Mouse (Mus musculus) megakaryocyte-erythroid progenitor cell, adult 5-6 weeks (primary cell): ENCODE measurements around the gene Cdkn2c. TPM values are rescaled to one million over a fixed set of nuclear protein-coding genes. Genes with fewer than 3 reads are reported as not detected.
A peak's percentile ranks its signal among the peaks of the same experiment; 100 is the strongest.

ENCODE experiments used
- ATAC-seq: replicated peaks from 2 replicates; pipeline ENCODE4 v1.8.0; 2016; ENCODE audit warnings: mild to moderate bottlenecking, inconsistent platforms; ENCODE audit not compliant: severe bottlenecking, poor library complexity, low FRiP score, low TSS enrichment
- total RNA-seq, 2 experiments: library from RNA; stranded (forward) in 1 of 2; stranded (reverse) in 1 of 2; fragments of 200-1000, 215-1000 nt in 1 of 2; fragments of >200 nt in 1 of 2; fragmentation: Nextera tagmentation in 1 of 2; gene quantifications; 2 replicates each; pipeline ENCODE4 v1.2.3; 2014 to 2017

Cdkn2c gene
- total RNA-seq, 2 experiments from 2014 or later: 25.1 to 32.7 TPM

DNA sequence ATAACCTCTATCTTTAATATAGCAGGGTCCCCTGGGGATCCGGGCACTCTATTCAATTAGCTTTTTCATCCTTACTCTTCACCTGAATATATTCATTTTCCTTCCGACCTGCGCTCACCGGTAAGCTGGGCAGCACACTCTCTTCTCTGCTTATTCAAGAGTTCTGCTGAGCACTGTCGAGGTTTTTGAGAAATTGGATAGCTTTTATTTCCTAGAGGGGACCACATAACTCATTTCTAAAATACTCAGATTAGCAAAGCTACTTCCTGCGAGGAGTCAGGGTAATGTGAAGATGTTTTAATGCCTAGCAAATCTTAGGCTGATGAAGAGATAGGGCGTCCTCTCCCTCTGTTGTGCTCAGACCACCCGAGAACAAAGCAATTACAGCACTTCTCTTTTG is 8.2 kb downstream of the Cdkn2c start:
- no peak for ATAC-seq

DNA sequence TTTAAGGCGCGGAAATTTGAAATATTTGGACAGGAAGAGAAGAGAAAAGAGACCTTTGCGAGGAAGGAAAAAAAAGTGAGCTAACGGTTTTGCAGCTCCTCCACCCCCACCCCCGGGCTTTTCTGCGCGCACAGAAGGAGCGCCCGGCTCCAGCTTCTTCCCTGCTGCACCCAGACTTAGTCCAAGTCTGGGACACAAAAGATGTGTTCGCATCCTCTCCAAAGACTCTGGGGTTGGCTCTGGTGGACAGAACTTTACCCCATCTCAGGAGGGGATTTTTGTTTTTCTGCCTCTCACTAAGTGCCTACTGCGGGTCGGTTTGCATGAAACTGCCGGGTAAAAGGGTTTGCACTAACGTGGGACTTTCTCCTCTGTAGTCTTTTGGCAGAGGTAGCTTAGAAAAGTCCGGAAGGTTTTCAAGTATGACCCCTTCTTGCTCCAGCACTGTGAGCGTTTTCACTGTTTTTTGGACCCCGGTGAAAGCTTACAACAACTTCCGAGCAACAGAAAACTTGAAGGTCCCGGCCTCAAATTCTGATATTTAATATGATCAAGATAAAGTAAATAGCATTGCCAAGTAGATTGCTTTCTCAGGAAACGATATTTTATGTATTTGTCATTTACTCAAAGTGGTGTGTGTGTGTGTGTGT is 9.0 kb downstream of the Cdkn2c start:
- peak; percentile 55 for ATAC-seq

DNA sequence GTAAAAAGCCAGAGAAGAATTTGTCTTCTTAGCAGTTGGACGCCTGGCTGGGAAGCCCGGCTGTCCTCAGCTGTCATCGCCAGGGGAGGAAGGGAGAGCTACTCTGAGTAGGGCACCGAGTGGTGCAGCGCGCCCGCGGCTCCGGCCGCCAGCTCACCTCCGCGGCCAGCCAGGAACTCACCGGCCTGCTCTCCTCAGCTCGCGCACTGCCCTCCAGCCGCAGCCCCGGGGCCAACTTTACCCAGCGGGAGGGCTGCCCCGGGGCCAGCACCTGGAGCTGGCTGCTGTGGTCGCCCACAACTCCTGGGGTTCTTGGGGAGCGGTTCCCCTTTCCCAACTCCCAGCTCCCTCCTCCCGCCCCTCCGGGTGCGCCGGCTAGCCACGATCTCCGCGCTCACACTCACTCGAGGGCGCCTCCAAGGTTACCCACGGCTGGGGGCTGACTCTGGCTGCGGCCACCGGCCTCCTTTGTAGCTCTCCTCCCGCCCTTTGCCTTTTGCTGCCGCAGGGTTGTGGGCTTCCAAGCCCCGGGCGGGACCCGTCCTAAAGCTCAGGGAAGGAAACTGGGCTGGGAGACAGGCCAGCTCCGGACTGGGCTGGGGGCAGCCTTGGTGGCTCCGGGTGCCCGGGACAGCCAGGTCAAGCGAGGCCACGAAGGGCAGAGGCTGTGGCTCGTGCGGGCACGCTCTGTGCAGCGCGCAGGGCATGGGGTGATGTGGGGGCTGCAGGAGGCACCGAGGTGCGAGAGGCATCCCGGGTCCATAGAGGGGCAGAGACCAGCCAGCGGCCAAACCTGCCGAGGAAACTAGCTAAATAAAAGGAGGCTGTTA is 9.8 kb downstream of the Cdkn2c start:
- peak; percentile 70 for ATAC-seq

DNA sequence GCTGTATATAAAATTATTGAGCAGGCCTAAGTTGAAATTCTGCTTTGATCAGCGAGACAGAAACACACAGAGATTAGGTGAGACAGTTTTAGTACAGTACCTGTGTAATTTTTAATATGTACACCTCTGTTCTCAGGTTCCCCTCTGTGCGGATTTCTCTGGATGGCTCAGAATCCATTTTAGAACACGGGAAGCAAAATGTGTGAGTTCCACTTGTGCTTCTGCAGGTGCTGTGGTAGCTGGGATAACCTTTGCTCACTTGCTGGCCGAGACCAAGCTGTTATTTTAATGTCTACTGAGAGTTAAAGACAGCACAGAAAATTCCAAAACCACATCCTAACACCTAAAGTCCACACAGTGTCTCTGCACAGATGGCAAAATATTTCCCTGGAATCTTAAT is 10.7 kb downstream of the Cdkn2c start:
- ATAC-seq: no peak

DNA sequence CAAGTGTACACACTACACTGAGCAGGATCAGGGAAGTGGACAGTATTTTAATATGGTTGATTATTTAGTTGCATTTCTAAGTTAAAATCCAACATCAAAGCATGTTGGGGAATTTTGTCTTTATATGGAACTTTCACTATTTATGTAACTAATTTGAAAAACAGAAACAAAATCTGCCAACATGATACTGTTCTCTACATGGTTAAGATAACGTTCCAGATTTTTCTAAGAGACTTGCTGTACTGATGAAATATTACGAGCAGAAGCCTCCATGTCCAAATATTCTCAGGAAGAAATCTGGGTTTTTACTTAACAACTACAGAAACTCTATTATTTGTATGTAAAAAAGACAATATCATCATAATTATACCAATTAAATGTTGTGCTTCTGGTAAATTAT is 11.3 kb downstream of the Cdkn2c start:
- no peak for ATAC-seq

DNA sequence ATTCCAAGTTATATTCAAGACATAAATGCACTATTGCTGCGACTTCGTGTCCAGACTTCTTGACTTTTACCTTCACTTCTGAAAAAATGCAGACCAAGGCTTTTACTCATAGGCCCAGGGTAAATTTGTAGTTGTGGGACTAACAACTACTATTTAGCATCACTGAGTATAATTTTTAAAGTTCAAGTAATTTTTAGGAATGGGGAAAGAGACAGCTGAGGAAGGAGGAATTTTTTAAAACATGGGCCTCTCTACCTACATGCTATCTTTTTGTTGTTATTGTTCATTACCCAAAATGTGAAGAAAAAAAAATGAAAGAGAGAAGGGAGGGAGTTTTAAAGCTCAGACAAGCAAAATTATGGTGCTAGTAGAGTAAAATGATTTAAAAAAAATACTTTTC is 12.3 kb downstream of the Cdkn2c start:
- ATAC-seq: no peak

DNA sequence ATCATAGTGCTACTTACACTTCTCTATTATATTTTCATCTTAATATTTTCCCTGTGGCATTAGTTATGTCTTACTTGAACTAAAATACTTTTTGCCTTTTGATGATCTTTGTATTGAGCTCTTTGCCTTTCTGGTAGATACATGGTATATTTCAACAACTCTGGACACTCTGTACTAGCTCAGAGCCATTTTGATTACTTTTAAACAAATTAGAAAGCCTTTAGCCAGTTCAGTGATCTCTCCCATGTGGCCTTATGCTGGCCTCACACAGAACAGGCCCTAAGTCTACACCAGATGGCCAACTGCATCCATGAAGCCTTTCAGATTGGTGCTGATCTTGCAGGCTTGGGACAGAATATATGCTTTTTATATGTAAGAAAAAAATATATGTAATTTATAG is 13.7 kb downstream of the Cdkn2c start:
- ATAC-seq: no peak

DNA sequence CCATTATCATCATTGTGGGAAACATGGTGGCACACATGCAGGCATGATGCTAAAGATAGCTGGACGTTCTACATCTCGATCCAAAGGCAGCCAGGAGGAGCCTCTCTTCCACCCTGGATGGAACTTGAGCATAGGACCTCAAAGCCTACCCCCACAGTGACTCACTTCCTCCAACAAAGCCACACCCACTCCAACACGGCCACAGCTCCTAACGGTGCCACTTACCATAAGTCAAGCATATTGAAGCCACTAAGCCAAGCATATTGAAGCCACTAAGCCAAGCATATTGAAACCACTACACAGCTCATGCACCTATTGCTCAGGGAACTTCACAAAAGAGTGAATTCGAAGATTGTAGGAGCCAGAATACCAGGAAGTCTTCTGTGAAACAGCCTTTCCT is 17.7 kb downstream of the Cdkn2c start:
- ATAC-seq: no peak

DNA sequence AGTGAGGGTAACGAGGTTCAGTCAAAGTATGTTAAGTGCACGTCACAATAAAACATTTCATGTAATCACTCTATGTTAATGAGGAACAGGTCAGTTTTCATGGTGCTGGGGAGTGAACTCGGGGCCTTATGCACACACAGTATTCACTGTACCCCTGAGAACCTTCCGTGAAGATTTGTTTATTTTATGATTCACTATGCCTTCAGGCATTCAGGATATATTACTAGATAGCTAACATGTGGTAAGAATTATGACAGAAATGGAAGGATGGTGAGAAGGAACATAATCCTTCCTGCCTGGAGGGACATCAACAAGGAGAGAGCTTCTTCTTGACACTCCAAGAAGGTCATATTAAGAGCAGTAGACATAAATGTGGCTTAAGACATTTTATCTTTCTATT is 19.7 kb downstream of the Cdkn2c start:
- no peak for ATAC-seq

DNA sequence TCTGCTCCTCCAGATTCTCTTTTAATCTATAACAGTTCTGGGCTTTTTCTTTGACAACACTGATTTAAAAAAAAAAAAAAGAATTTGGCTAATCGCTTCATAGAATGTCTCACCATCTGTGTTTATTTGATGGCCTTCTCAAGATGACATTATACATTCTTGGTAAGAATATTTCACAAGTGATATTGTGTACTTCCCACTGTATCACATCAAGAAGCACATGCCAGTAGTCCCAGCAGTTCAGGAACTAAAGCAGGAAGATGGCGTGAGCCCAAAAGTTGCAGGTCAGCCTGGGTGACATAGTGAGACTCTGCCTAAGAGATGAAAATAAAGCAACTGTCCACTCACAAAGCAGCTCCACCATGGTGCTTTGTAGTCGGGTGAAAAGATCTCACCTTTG is 25.5 kb downstream of the Cdkn2c start:
- ATAC-seq: no peak

DNA sequence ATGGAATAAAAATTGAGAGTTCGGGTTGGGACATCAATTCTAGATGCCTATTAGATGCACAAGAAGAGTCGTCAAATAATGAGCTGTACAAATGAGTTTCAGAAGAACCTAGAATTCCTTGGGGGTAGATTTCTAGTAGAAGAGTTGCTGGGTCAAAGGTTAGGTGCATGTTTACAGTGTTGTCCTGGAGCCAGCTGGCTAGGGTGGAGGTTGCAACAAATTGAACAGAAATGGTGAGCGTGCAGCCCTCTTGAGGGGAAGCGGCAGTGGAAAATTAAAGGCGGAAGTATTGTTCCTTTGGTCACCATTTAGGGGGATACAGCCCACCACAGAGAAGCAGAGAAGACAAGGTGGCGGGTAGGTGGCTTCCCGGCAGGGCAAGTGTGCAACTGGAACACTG is 26.8 kb downstream of the Cdkn2c start:
- no peak for ATAC-seq

DNA sequence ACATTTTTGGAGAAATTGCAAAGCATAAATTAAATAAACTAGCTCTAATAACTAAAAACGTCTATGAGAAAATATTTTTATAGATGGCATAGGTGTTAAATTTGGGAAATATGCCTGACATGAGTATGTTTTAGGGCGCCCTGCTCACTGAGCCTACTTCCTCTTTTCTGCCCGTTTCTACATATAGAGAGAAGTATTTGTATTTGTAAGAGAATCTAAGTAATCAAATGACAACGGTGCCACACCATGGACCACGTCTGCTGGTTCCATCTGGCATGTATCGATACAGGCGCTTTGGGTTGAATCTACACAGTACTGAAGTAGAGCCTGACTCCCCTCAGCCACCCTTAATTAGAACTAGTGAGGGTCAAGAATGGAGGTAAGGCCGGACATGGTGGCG is 27.6 kb downstream of the Cdkn2c start:
- ATAC-seq: no peak

DNA sequence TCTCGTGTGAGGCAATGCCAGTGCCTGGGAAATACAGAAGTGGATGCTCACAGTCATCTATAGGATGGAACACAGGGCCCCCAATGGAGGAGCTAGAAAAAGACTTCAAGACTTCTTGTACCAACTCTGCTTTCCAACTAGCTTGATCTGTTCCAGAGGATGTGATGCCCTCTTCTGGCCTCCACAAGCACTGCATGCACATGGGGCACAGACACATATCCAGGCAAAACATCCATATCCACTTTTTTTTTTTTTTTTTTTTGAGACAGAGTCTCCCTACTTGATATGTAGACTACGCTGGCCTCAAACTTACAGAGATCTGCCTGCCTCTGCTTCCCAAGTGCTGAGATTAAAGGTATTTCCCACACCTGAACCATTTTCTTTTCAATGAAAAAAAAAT is 32.0 kb downstream of the Cdkn2c start:
- no peak for ATAC-seq

DNA sequence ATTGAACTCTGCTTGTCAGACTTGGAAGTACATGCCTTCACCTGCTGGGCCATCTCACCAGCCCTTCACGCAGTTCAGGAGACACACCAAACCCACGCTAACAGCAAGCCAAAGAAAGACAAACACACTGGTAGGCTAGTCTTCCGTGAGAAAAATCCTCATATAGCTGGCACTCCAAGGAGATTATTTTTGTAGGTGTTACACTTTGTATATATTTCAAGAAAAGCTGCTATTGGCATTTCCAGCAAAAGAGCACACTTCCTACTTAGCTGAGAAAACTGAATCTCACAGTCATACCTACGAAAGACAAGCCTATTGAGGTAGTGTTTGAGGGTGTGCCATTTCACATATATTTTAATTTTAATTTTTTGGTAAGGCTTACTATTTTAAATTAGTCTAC is 36.0 kb downstream of the Cdkn2c start:
- no peak for ATAC-seq

DNA sequence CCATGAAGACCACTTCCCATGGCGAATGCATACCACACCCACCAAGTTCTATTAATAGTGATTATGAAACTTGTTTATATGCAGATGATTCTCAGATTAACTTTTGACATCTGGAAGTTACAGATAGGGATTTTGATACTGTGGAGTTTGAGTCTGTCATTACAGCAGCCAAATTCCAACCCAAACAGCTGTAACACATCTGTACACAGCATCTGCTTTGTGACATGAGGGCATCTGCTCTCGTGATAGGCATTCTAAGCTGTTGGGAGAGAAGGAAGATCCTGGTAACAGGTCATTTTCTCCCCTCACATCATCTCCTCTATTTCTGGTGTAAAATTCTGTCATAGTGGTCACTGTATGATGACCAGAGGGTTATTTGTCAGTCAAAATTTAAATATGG is 36.8 kb downstream of the Cdkn2c start:
- no peak for ATAC-seq

DNA sequence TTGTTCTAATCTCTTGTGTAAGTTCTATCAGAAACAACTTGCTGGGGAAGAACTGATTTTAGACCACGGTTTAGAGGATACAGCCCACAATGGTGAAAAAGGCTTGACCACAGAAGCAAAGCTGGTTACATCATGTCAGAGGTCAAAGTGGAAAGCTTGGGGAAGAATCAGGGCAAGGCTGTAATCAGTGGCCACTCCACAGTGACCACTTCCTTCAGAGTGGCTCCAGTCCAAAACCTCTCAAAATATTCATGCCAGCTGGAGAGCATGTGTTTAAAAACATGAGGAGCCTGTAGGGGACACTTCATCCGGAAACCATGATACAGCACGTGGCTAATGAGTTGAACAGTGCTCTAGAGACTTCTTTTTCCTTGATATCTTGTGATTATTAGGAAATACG is 54.4 kb downstream of the Cdkn2c start:
- no peak for ATAC-seq

Other genes starting within 250 kb of the Cdkn2c start
- gene Rnf11, start 182.5 kb downstream of the Cdkn2c start, total RNA-seq (2014; fragmentation: Nextera tagmentation): 12.0 and 14.0 TPM in 2 replicates
- gene Rnf11, start 182.5 kb downstream of the Cdkn2c start, total RNA-seq (2017): 19.0 and 27.8 TPM in 2 replicates
- not detected in 2 replicates for gene 4930522H14Rik, start 135.9 kb downstream of the Cdkn2c start, total RNA-seq (2014; fragmentation: Nextera tagmentation)
- not detected in 2 replicates for gene 4930522H14Rik, start 135.9 kb downstream of the Cdkn2c start, total RNA-seq (2017)
- 36.9 and 45.3 TPM in 2 replicates for gene Faf1, start 9.4 kb upstream of the Cdkn2c start, total RNA-seq (2014; fragmentation: Nextera tagmentation)
- gene Faf1, start 9.4 kb upstream of the Cdkn2c start, total RNA-seq (2017): 45.1 and 94.8 TPM in 2 replicates